Mouse (Mus musculus) layer of hippocampus, postnatal 10 days (tissue): ENCODE measurements at regions not wholly inside any gene's neighbourhood (a gene's known extent, or its start where the extent isn't known, plus 50 kb on each side); places are given as distances from the start of the nearest gene placed in this dataset.
"Not testable (repeated sequence)": the region's sequence is repeated elsewhere in the genome, so short reads cannot be mapped to it uniquely, and the experiment has no call there.

Experiments
- DNase-seq, 2 experiments: peaks; one replicate each; pipeline ENCODE4 v3.0.0; 2021; ENCODE audit warnings: low spot score in 2 of 2

- DNase-seq = no peak
Measured at GRCm38 (mm10) chr13:50092537-50092936, 157.6 kb downstream of the Gm906 start.

- no peak for DNase-seq
Measured at GRCm38 (mm10) chr13:50064841-50065240, 185.3 kb downstream of the Gm906 start.

- not testable (repeated sequence) for DNase-seq
Measured at GRCm38 (mm10) chr13:50064365-50064764, 185.7 kb downstream of the Gm906 start.

- not testable (repeated sequence) for DNase-seq
Measured at GRCm38 (mm10) chr13:50059676-50060075, 190.4 kb downstream of the Gm906 start.

GRCm38 (mm10) chr13:50059054-50059453, 191.1 kb downstream of the Gm906 start:
- DNase-seq = not testable (repeated sequence)

GRCm38 (mm10) chr13:50051746-50052145, 198.4 kb downstream of the Gm906 start:
- not testable (repeated sequence) for DNase-seq

GRCm38 (mm10) chr13:50051110-50051509, 199.0 kb downstream of the Gm906 start:
- not testable (repeated sequence) for DNase-seq

- no peak for DNase-seq
Measured at GRCm38 (mm10) chr13:50031757-50032156, 218.4 kb downstream of the Gm906 start.

GRCm38 (mm10) chr13:50007730-50008129, 208.9 kb upstream of the Gm30302 start:
- not testable (repeated sequence) for DNase-seq

GRCm38 (mm10) chr13:49966072-49966471, 167.3 kb upstream of the Gm30302 start:
- not testable (repeated sequence) for DNase-seq

GRCm38 (mm10) chr13:49957993-49958681, 159.3 kb upstream of the Gm30302 start:
- peak; percentile 7 to 23 for DNase-seq

GRCm38 (mm10) chr13:49915781-49916180, 117.0 kb upstream of the Gm30302 start:
- no peak for DNase-seq
